Mouse (Mus musculus): ENCODE data around the gene Arntl.

The Arntl gene

DNA sequence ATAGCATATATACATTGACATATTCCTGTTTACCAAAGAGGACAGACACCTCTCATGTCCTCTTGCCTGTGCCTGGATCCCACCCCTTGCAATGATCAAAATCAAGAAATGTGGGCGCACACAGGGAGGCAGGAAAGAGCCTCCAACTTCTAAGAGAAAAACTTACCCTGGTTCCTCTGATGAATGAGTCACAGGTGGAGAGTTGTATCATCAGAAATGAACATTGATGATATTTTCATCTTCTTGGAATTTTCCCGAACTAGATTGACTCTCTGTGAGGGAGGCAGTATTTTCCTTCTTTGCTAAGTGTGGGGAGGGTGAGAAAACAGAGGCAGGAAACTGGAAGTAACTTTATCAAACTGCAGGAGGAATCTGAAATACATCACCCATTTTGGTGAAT lies 78.1 kb downstream of the Arntl start:
- no peak for DNase-seq (ENCODE audit: extremely low read depth, low read depth, low spot score)

DNA sequence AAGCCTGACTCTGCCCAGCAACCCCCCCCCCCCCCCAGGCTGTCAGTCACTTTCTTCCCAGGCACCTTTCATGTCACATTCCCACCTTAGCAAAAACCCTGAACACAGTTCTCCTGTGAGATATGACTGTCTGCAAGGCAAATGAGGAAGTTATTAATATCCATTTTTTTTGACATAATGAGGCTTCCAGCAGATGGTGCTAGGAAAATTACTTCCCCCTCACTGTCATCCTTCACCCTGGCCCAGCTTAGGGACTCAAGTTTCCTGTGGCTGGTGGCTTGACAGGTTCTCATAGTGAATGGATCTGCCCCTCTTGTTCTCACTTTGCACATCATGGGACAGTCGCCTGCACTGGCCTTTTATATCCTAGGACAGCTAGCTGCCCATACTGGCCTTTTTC lies 81.9 kb downstream of the Arntl start:
- no peak for DNase-seq (ENCODE audit: extremely low read depth, low read depth, low spot score)

DNA sequence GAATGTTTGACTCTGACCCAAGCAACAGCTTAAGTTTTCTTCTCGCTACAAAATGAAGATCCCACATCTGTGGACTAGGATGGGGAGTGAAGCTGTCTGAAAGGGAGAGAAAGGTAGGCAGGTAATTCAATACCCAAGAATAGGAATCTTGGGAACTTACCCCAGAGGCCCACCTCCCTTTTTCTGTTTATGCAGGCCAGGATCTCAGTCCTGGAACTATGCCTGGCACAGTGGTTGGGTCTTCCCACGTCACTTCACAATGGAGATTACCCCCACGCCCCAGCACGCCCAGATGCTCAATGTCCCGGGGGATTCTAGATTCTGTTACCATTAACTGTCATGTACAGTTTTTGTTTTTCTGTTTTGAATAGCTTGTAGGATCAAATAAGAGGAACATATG lies 84.5 kb downstream of the Arntl start:
- no peak for DNase-seq (ENCODE audit: extremely low read depth, low read depth, low spot score)

DNA sequence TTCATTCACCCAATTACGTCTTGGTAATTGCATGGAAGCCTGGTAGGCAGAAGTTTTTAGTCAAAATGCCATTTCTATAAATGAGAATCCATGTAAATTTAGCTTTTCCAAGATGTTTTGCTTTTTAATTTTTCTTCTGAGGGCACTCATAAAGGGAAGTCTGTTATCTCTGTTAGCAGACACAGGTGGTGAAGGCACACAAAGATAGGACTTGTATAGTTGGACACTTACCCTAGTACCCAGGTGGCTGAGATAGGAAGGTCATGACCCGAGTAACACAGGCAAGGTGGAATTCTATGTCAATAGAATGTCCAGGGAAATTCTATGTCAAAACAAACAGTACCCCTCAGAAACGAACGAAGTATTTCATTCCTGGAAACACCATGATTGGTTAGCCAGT lies 84.9 kb downstream of the Arntl start:
- DNase-seq (ENCODE audit: extremely low read depth, low read depth, low spot score), result no peak

GRCm38 (mm10) chr7:113294598-113294997 lies 87.3 kb downstream of the Arntl start:
- DNase-seq (ENCODE audit: extremely low read depth, low read depth, low spot score), result no peak

GRCm38 (mm10) chr7:113295077-113295890 lies 88.0 kb downstream of the Arntl start:
- DNase-seq (ENCODE audit: extremely low read depth, low read depth, low spot score), result no peak

DNA sequence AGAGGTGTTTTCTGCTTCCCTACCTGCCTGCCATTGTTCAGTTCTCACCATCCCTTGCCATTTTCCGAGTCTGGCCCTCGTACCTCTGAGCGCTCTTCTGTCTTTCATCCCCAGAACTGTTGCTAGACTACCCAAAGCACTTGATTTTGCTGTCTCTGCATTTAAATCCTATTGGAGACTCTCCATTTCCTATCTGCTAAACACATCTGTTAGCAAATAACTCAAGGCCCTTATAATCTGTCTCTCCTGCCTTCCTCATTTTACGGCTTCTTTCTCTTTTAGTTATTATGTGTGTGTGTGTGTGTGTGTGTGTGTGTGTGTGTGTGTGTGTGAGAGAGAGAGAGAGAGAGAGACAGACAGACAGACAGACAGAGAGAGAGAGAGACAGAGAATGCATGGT lies 90.5 kb downstream of the Arntl start:
- no peak for DNase-seq (ENCODE audit: extremely low read depth, low read depth, low spot score)

GRCm38 (mm10) chr7:113310136-113310535 lies 102.9 kb downstream of the Arntl start:
- no peak for DNase-seq (ENCODE audit: extremely low read depth, low read depth, low spot score)

- DNase-seq (ENCODE audit: extremely low read depth, low read depth, low spot score), result peak; percentile 8
Observed at GRCm38 (mm10) chr7:113311784-113312183, 104.5 kb downstream of the Arntl start.

DNA sequence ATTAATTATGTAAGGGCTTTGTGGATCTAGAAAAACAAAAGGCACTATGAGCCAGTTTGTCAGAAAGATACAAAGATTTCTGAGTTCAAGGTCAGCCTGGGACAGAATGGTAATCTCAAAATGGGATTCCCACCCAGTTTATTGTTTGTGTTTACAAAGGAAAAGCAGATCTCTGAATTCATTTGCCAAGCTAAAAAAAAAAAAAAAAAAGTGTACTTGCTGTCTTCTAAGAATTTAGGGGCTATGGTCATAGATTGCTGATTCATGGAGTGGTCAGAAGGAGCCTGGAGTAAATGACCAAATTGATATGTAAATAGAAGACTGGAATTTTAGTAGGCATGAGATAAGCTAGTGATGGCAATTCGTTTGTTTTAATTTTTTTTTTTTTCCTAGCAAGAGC lies 112.9 kb downstream of the Arntl start:
- no peak for DNase-seq (ENCODE audit: extremely low read depth, low read depth, low spot score)

DNA sequence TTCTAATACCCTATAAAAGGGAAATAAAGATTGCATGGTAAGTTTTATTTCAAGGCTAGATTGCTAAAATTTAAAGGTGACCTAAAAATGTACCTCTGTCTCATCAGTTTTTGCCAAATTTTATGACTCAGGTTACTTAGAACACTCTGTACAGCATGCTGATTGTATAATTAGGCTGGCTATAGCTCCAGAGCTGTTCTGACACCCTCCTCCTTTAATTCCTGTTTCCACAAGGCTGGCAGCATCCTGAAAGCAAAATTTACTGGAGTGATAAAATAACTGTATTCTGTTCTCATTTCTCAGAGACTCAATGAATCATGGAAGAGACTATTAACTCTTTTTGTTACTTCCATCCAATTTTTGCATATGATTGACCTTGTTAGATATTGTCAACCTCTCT lies 126.8 kb downstream of the Arntl start:
- no peak for DNase-seq (ENCODE audit: extremely low read depth, low read depth, low spot score)

DNA sequence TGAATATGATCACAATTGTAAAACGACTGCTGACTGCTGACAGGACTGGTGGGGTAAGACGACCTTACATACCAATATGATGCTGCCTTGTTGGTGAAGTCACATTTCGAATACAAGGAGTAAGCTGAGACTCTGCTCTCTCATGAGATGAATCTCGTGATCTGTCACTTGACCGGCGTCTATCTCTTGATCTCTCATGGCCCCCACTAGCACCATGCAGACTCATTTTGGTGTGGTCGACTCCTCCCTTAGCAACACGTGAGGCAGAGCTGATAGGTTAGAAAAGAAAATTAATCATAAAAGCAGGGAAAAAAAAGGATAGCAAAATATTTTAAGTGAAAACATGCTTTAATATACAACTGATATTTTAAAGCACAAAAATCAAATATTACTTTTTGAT lies 128.0 kb downstream of the Arntl start:
- no peak for DNase-seq (ENCODE audit: extremely low read depth, low read depth, low spot score)

DNA sequence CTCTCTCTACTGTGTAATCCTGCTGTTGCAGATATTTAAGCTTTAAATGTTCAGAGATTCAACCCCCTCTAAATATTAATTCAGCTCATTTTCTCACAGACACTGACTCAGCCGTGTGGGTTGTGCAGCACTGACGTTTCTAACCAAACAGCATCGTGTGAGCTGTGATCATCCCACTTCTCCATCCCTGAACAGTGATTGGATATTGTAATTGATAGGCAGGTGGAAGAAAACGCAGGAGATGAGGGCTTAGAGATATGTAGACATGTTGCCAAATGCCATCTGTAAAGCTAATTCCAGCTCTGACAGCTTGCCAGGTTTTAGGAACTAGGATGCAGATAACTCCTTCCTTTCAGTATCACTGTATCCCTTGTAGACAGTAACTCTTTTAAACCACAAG lies 140.0 kb downstream of the Arntl start:
- no peak for DNase-seq (ENCODE audit: extremely low read depth, low read depth, low spot score)

GRCm38 (mm10) chr7:113347694-113348093 lies 140.4 kb downstream of the Arntl start:
- no peak for DNase-seq (ENCODE audit: extremely low read depth, low read depth, low spot score)

DNA sequence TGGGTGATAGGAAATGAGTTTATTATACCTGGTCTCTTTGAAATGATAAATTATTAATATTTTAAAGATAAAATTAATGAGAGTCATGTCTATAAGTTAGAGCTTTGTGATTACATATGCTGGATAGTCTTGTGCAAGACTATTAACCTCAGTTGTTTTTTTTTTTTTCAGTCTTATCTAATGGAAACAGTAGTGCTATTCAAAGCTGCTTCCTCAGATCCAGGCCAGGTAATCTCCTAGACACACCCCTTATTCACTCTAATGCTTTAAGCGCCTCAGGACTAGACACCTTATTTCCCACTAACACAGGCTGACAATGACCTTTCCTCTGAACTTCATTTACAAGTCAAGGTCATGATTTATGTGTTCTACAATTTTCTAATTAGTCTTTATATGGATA lies 141.8 kb downstream of the Arntl start:
- no peak for DNase-seq (ENCODE audit: extremely low read depth, low read depth, low spot score)

Measured in fat pad, adult 2 months (tissue).